Mouse (Mus musculus) embryo, embryonic 11.5 days (tissue): ENCODE data around the gene Grik4.

ENCODE experiments used
- DNase-seq: peaks from one replicate; pipeline ENCODE4 v3.0.0-alpha.2; 2012; ENCODE audit warnings: low read depth, low spot score

Gene Grik4

DNA sequence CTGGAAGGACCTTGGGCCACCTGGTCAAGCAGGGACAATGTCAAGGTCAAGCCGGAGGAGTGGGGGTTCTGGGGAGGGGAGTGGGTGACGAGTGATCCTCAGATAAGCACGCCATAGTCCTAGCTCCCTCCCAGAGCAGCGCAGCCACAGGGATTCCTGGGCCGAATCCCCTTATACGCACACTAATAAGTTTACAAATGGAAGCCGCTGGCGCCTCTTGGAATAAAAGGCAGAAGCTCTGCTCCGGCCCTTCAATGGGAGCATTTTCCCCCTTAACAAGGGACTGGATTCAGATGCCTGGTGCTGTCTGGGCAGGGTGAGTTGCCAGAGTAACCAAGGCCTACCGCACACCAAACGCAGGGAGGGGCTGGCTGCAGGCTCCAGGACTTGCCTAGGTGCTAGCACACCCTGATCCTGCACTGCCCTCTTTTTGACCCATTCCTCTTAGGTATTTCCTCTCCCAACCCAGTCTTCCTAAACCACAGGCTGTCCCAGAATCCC, 46.2 kb downstream of the Grik4 start:
- no peak for DNase-seq

DNA sequence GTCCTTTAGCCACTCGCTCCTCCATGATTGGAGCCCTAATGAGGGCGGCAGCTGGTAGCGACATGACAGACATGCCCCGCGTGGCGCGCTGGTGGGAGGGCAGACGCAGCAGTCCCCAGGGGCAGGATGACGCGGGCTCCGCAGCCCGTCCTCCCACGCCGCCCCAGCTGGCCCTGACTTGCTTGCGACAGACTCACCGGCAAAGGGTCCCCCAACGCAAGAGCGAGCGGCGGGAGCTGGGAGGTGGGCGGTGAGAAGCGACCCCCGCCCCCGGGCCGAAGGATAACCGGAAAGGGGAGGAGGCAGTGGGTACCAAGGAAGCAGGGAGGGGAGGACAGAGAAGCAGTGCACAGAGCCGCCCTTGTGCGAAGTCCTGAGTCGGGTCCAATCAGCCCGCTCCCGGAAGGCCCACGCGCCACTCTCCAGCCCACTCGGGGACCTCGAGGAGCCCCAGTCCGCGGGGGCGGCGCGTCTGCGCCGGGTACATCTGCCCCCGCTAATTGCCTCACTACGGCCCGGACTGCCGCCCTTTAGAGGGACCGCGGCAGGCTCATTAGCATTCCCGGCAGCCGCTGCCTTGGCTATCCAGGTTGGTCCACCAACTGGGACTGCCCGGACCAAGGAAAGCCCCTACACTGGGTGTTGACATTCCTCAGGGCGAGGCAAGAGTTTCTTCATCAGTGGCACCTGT, 46.8 kb downstream of the Grik4 start:
- no peak for DNase-seq

DNA sequence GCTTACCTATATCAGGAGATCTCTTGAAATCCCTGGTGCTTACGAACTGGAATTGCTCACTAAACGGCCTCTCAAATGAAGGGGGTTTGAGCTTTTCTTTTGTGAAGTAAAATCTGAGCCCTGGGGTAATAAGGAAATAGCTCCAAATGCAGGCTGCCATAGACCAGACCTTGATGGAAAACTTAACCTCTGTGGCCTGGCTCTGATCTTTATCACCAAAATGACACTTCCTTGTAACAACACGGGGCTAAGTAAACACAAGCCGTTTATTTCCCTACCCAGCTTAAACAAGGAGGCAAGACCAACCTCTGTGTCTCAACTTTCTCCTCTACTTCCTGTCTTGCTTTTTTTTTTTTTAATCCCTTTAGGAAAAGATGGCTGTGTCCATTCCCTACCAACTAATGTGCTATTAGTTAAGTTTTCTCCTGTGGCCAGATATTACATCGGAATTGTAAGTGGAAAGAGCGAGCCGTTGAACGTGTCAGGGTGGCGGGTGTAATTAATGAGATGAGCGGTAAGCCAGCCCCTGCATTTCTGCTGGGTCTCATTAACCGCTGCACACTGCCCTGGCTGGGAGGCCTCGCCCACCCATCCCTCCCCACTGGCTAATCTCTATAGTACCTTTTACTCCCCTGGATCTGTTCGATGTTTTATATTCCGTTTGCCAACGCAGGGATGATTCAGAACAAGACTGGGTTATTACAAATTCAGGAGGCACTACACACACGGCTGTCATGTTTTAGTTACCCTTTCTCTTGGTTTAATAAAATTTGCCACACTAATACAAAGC, 47.7 kb downstream of the Grik4 start:
- no peak for DNase-seq

DNA sequence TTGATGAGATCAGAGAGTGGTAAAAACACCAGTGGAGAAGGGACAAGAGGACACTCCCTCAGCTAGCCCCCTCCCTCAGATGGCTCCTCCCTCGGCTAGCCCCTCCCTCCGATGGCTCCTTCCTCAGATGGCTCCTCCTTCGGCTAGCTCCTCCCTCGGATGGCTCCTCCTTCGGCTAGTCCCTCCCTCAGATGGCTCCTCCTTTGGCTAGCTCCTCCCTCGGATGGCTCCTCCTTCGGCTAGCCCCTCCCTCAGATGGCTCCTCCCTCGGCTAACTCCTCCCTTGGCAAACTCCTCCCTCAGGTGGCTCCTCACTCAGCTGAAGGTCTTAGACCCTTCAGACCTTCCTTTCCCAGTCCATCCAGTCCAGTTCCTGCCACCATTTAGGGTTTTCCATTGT, 51.5 kb downstream of the Grik4 start:
- DNase-seq: no peak

DNA sequence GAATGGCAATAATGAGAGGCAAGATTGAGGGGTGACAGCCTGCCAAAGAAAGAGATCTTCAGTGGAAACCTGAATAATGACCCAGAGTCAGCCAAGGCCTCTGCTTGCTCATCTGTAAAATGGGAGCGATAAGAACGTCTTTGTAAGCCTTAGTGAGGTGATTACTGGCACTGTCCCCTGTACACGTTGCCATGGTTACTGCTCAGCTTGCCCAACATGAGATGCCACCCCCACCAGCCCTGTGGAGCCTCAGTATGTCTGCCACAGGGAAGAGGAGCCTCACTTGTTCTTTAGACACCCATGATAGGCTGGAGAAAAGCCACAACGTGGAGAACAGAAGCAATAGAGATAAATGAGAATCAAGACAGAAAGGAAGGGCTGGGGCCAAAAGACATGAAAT, 56.4 kb downstream of the Grik4 start:
- no peak for DNase-seq

DNA sequence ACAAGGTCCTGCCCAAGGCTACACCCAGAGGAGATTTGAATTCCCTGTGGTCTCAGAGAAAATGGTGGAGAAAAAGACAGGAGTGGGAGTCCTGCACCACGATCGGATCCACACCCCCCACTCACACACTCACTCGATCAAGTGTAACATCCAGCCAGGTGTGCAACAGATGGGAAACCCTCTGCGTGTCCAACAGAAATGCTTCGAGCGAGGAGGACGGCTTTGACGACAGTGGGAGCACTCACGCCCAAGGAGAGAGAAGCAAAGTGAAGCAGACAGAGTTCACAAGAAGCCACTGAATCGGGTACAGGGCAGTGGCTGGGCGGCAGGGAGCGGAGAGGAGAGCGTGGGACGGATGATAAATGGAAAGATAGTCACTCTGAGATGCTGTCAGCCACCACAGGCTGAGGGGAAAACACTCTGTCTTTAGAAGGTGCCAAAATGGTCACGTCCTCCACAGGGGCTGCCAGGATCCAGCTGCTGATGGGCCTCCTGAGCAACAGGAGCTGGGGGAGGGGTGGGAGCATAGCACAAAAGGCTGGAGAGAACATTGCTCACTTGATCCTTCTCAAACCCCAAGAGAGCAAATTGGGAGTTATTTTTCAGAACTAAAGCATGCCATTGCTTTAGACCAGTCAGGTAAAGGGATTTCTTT, 58.1 kb downstream of the Grik4 start:
- no peak for DNase-seq

DNA sequence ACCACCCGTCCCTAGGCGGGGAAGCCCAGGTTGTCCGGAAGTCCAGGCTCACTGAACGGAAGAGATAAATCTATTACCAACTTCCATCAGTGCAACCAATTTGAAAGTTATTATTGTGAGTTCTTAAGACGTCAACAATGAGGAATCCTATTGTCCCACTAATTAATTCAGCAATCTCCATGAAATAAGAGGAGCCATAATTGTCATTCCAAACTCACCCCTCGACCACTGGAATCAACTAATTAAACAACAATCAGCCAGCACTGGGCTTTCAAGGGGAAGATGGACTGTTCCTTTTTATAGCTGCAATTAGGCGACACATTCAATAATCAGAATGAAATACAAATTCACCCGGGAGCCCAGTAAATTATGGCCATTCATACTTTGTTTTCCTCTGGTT, 58.7 kb downstream of the Grik4 start:
- DNase-seq: no peak

DNA sequence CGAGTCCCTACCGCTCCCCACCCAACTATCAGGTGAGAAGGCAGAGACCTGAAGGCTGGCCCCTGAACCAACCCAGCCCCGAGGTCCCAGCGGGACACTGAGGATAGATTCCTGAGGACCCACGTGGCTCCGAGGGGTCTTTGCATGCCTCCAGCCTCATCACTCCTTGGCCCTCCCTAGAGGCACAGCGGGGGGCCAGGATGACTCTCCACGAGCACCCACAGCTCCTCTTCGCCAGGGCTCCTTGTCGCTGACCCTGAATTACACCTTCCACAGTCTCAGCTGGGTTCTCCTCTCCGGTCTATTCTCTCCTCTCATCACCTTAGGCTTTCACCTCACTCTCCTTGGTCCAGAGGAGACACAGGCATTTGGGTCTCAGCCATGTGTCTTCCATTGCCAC, 59.2 kb downstream of the Grik4 start:
- DNase-seq: no peak

DNA sequence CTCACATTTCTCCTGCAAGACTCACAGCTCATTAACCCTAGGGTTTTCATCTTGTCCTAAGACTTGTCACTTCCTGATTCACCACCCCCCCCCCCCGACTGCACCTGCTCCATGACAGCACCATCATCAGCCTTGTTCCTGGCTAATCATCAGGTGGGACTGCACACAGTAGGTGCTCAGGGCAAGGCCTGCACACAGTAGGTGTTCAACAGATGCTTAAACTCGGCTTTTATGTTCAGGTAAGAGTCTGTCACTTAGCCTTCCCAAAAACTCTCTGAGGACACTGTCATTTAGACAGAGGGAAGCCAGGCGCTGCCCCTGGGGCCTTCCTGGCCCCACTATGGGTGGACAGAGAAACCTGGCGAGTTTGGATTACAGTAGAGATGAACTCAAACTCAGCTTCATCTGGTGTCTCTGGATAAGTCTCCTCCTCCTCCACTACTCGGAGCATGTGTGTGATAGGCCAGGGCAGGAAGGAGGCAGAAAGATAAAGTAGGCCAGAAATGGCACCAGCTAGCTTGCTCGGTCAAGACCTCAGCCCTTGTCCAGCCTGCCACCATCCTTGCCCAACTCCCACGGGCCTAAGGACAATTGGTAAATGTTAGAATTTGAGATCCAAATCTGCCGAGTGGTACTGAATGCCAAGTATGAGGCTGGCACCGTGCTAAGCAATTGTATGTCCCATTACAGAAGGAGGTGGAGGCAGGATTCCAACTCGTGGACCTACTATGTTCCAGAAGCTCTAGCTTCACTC, 61.1 kb downstream of the Grik4 start:
- no peak for DNase-seq

DNA sequence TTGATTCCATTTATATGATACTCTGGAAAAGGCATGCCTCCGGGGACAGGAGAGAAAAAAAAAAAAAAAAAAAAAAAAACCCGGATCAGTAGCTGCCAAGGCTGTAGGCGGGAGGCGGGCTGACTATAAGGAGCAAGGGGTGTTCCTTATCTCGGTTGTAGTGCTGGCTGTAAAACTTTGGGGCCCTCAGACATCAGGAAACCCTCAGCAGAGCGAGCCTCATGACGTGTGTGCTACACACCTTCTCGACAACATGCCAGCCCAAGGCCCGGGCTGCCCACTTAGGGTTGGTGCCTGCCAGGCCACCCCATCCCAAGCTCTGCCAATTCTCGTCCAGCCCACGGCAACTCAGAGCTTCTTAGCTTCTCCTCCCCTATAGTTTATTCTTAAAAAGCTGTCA, 62.0 kb downstream of the Grik4 start:
- DNase-seq: no peak

DNA sequence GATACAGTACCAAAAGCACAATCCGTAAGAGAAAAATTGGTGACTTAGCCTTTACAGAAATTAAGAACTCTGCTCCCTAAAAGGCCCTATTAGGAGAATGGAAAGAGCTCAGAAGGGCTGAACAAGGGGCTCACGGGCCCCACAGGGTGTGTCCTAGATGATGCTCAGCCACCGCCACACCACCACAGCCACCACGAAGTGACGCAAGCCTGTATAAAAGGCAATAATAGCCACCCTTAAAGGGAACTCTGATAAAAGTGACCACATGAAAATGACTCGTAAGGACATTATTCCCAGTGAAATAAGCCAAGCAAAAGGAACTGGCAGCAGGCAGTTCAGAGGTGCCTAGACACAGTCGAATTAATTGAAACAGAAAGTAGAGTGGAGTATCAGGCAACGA, 63.3 kb downstream of the Grik4 start:
- DNase-seq: no peak

DNA sequence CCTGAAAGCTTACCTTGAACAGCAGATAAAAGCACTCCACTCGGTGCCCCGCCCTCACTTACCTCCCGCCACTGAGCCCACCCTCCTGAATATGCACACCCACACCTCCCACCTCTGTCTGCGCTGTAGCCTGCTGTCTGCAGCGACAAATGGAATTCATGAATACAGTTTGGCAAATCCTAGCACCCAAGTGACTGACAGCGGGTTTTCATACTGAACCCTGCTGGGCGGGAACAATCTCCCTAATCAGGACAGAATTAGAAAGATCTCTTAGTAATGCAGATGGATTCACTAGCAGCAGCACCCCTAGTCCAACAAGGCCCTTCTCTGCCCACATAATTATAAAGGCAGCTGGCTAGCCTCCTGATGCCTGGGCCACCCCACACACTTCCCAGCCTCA, 65.9 kb downstream of the Grik4 start:
- DNase-seq: no peak

DNA sequence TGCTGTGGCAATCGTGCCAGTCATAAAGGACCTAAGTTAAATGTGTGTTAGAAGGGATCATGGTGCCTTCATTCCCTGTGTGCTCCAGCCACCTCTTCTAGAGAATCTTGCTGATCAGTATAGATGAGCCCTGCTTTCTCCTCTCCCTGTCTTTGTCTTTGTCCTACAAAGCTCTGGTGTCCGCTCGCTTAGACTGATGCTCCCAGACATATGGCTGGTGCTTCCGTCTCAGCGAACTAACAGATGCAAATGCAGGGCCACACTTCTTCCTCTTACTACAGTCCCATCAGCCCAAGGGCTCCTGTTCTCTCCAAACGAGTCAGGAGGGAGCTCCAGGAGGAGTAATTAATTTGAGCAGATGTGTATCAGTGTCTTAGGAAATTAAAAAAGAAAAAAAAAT, 71.4 kb downstream of the Grik4 start:
- no peak for DNase-seq

DNA sequence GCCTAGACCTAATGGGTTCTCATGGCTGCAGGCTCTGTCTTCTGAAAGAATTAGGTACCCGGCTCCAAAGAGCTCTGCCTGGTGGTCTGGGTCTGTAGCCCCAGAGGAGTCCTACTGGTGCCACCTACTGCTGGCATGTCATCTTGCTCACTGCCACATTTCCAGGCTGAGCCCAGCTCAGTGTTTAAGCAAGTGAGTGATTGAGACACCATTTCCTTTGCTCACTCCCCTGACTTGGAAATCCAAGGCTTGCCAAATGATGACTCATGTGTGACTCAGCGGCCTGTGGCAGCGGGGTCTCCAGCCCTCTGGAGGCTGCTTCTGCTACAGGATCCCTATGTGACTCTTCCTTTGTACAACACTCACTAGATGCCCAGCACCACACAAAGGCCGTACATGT, 72.6 kb downstream of the Grik4 start:
- DNase-seq: no peak

DNA sequence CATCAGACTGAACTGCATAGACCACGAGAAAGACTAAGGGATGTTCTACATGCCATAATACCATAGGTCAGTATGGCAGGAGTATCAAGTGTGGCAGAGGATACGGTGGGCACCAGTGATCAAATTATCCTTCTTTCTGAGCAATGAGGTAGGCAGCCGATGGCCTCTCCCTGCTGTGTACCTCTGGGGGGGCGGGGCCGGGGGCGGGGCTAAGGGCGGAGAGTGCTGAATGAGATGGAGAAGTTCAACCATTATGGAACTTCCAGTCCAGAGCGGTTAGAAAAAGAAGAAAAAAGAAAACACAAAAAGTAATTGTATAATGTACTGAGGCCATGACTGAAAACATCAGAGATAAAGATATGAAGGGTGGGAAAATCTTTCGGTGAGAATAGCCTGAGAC, 74.0 kb downstream of the Grik4 start:
- no peak for DNase-seq

DNA sequence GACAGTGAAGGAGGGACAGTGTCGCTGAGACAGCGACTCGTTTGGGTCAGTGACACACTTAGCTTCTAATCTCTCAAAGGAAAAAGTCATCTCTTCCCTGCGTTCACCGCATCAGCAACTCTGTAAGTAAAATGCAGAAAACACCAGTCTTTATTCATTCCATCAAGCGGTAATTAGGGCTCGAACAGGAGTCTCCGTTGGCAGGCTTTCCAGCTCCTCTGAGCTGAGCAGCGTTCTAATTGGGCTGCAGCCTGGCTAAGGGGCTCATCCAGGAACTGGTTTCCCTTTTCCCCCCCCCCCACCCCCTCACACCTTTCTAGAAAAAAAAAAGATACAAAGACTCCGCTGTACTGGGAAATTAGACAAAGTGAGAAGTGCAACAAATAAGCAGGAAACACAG, 75.8 kb downstream of the Grik4 start:
- no peak for DNase-seq

DNA sequence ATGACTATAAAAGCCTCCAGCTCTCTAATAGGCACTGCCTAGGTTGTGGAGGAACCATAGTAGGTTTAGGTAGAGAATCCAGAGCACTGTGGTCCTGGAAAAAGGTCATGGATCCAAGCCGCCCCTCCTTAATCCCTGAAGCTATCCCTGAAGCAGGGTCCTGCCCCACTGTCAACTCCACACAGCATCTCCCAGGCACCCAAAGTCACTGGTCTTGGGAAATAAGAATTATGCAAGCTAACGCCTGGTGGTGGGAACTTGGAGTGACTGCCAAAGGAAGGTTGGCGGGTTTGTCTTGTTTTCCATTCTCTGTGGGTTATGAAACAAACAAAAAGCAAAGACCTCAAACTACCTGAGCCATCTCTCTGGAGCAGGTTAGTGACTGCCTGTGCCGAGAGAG, 77.6 kb downstream of the Grik4 start:
- DNase-seq: no peak

DNA sequence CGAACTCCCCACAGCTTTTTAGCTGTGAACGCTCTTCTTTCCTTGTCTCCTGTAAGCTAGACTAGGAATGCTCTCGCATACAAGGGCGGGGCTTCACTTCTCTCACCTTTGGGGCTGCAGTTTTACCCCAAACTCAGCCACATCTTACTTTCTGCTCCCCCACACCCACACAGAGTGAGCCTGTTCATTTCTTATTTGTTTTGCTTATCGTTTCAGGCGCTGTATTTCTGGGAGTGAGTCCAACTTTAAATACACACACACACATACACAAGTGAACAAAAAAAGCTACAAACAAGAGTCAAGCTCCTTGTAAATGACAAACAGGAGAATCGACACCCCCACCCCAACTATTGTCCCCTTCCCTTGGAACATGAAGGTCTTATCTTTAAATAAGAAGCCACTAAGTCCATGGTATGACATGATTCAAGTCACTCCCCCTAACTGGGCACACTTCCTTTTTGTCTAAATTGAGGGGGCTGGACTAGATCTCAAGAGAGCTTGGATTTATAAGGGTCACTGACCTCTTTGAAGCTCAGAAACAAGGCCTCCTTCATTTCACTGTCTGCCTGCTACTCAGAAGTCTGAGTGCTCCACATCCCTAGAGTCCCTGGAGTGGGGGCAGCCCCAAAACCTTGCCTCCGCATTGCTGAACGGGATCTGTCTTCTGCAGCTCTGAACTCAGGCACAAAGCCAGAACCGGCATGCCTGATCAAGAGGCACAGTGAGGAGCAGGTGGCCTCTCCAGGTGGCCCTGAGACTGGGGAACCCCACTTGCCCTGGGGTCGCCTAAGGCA, 79.1 kb downstream of the Grik4 start:
- peak; percentile 42 for DNase-seq

DNA sequence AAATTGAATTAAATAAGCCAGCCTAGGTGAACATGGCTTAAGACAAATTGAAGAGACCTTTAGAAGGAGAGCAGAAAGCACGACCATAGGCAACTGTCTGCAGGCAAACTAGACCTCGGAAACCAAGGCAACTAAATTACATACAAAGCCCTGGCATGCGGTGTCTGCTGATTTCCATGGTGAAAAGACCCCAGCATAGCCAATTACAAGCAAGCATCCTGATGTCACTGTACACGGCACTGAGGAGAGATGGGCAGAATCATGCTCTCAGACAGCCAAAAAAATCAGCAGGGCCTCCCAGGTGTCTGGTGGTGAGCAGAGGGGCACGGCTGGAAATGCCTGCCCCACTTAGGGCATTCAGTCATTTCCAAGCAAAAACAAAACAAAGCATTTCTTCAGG, 80.9 kb downstream of the Grik4 start:
- DNase-seq: no peak

DNA sequence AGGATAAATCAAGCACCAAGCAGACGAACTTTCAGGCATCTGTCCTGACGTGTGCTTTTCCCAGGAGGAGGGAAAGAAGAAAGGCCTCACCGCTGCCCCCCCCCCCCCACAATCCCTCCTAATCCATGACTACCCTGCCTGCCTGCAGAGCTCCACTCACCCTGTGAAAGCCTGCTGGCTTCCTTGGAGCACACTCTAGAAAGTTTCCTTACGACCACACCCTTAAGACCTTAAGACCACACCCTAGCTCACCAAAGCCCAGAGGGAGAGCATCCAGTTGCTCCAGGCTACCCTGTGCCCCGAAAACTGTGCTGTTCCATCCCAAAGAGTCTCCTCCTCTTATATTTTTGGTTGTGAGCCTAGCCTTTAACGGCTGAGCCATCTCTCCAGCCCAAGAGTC, 82.6 kb downstream of the Grik4 start:
- DNase-seq: no peak

DNA sequence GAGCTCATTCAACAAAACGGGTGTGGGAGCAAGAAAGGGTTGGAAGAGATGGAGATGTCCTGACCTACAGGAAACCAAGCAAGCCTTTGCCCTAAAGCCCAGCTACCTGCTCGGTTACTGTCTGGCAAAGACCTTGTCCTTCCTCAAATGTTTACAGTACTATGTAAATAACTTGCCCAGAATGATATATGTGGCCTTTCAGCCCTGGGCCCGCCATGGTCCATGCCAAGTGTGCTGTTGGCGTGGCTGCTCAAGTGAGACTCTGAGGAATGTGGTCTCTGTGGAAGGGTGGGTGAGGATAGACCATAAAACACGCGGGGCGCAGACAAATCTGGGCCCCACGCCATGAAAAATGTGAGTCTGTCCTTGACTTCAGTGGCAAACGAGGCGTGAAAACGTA, 83.1 kb downstream of the Grik4 start:
- no peak for DNase-seq
